Mouse (Mus musculus) neural tube, embryonic 13.5 days (tissue): Measurements from ENCODE around the gene S100a8. TPM values are rescaled to one million over a fixed set of nuclear protein-coding genes. Genes with fewer than 3 reads are reported as not detected.
A peak's percentile ranks its signal among the peaks of the same experiment; 100 is the strongest.

Experiments
- ATAC-seq: fragments of 200-750 bp; cut with Nextera tagmentation; 2 replicates; pipeline ENCODE4 v1.8.0; 2017; ENCODE audit warnings: low read depth, mild to moderate bottlenecking, moderate TSS enrichment, moderate library complexity
- H3K27ac ChIP-seq: fragments of 300-500 bp; sonication (generic); replicated peaks from 2 replicates; pipeline ENCODE4 v1.5.1; 2015; ENCODE audit warnings: moderate library complexity, mild to moderate bottlenecking, inconsistent platforms
- H3K27me3 ChIP-seq: fragments of 300-500 bp; sonication (generic); 2 replicates; pipeline ENCODE4 v1.6.1; 2015; ENCODE audit warnings: mild to moderate bottlenecking, inconsistent platforms
- H3K36me3 ChIP-seq: fragments of 300-500 bp; sonication (generic); 2 replicates; pipeline ENCODE4 v1.6.1; 2015; ENCODE audit warnings: mild to moderate bottlenecking, inconsistent platforms
- H3K4me1 ChIP-seq: fragments of 300-500 bp; sonication (generic); replicated peaks from 2 replicates; pipeline ENCODE4 v1.6.1; 2015; ENCODE audit warnings: inconsistent platforms
- H3K4me2 ChIP-seq: fragments of 300-500 bp; sonication (generic); 2 replicates; pipeline ENCODE4 v1.6.1; 2015; ENCODE audit warnings: inconsistent platforms, mild to moderate bottlenecking, moderate library complexity
- H3K4me3 ChIP-seq: fragments of 300-500 bp; sonication (generic); 2 replicates; pipeline ENCODE4 v1.5.1; 2015; ENCODE audit warnings: mild to moderate bottlenecking, inconsistent platforms
- H3K9ac ChIP-seq: fragments of 300-500 bp; sonication (generic); 2 replicates; pipeline ENCODE4 v1.6.1; 2015; ENCODE audit warnings: moderate library complexity, mild to moderate bottlenecking, inconsistent platforms
- H3K9me3 ChIP-seq: fragments of 300-500 bp; sonication (generic); 2 replicates; pipeline ENCODE4 v1.6.1; 2016; ENCODE audit warnings: inconsistent platforms
- WGBS: fragments of 180-500 bp; shearing (Covaris S2); methylation state at CpG from one replicate; pipeline ENCODE4 v1.1.7; 2015; 5-methylcytosine and 5-hydroxymethylcytosine counted together
- polyA plus RNA-seq: library from polyadenylated mRNA; unstranded; fragments of >200 nt; fragmentation: Nextera tagmentation; extraction: Ambion mirVana; gene quantifications from 2 replicates; pipeline ENCODE4 v1.2.1, GENCODE M21; 2015

The S100a8 gene
- polyA plus RNA-seq, 1 experiment from 2014 or later = 16.1 TPM

GRCm38 (mm10) chr3:90695613-90696012 is 26.8 kb downstream of the S100a8 start, which contains the start of gene S100a9:
S100a9 (minus strand) TSS chr3:90695721.
- Histone ChIP-seq H3K36me3 (no peaks in the 10 kb centered on the region), H3K27ac (no peak within 1 kb of the TSS), H3K4me2 (no peak within 1 kb of the TSS), H3K9me3 (no peaks in the 10 kb centered on the region), H3K4me1 (no peaks in the 10 kb centered on the region), H3K4me3 (no peak within 1 kb of the TSS), H3K27me3 (no peaks in the 10 kb centered on the region), H3K9ac (no peak within 1 kb of the TSS)
- 62% methylated on average over 3 of the region's 3 CpGs for WGBS
- ATAC-seq = no peak

- Histone ChIP-seq H3K4me1 (no peaks in the 10 kb centered on the region), H3K9me3 (no peaks in the 10 kb centered on the region), H3K4me2 (no peak overlapping the region), H3K4me3 (no peak overlapping the region), H3K27me3 (no peaks in the 10 kb centered on the region), H3K36me3 (no peaks in the 10 kb centered on the region), H3K27ac (no peak overlapping the region), H3K9ac (no peak overlapping the region)
- WGBS = 83% methylated on average over 2 of the region's 2 CpGs
- no peak for ATAC-seq
Measured at GRCm38 (mm10) chr3:90702244-90702643, 33.5 kb downstream of the S100a8 start.

- H3K9ac ChIP-seq = no peak overlapping the region
- no peaks in the 10 kb centered on the region for H3K4me1 ChIP-seq
- no peaks in the 10 kb centered on the region for H3K9me3 ChIP-seq
- ATAC-seq = 0 out of 2 replicates have a peak, but pooled peaks have one; percentile 56
- H3K36me3 ChIP-seq = no peaks in the 10 kb centered on the region
- H3K27ac ChIP-seq = no peak overlapping the region
- no peaks in the 10 kb centered on the region for H3K27me3 ChIP-seq
- H3K4me2 ChIP-seq = no peak overlapping the region
- H3K4me3 ChIP-seq = no peak overlapping the region
- WGBS = 30% methylated on average over 4 of the region's 4 CpGs
Measured at GRCm38 (mm10) chr3:90708523-90709202, 39.9 kb downstream of the S100a8 start.

- no peak overlapping the region for H3K9ac ChIP-seq
- WGBS = 48% methylated on average over 12 of the region's 12 CpGs
- no peaks in the 10 kb centered on the region for H3K4me1 ChIP-seq
- no peaks in the 10 kb centered on the region for H3K27me3 ChIP-seq
- peak; percentile 8; the same call in 1 of the 2 replicates for ATAC-seq
- no peak overlapping the region for H3K4me2 ChIP-seq
- no peaks in the 10 kb centered on the region for H3K9me3 ChIP-seq
- no peak overlapping the region for H3K4me3 ChIP-seq
- no peak overlapping the region for H3K27ac ChIP-seq
- no peaks in the 10 kb centered on the region for H3K36me3 ChIP-seq
Measured at GRCm38 (mm10) chr3:90709591-90710460, 41.0 kb downstream of the S100a8 start.

Other genes starting within 250 kb of the S100a8 start
- gene Ints3, start 235.4 kb upstream of the S100a8 start, polyA plus RNA-seq = 29.3 and 30.8 TPM in 2 replicates
- 3.7 and 3.9 TPM in 2 replicates for gene Npr1, start 203.1 kb upstream of the S100a8 start, polyA plus RNA-seq
- 280 and 290 TPM in 2 replicates for gene Ilf2, start 192.9 kb upstream of the S100a8 start, polyA plus RNA-seq
- 98.2 and 103 TPM in 2 replicates for gene Snapin, start 177.9 kb upstream of the S100a8 start, polyA plus RNA-seq
- 183 and 200 TPM in 2 replicates for gene Chtop, start 159.5 kb upstream of the S100a8 start, polyA plus RNA-seq
- gene S100a1, start 154.6 kb upstream of the S100a8 start, polyA plus RNA-seq = 9.0 and 13.0 TPM in 2 replicates
- 13.9 and 14.9 TPM in 2 replicates for gene S100a13, start 154.5 kb upstream of the S100a8 start, polyA plus RNA-seq
- gene S100a14, start 142.1 kb upstream of the S100a8 start, polyA plus RNA-seq = 0.81 TPM in 1 of 2 replicates, not detected in the other
- gene S100a16, start 131.7 kb upstream of the S100a8 start, polyA plus RNA-seq = 31.5 and 37.5 TPM in 2 replicates
- gene S100a3, start 108.4 kb upstream of the S100a8 start, polyA plus RNA-seq = 1.4 and 1.9 TPM in 2 replicates
- not detected in 2 replicates for gene S100a2, start 78.7 kb upstream of the S100a8 start, polyA plus RNA-seq
- gene Gm42674, start 67.1 kb upstream of the S100a8 start, polyA plus RNA-seq = not detected in 2 replicates
- gene S100a4, start 65.2 kb upstream of the S100a8 start, polyA plus RNA-seq = not detected in 2 replicates
- gene S100a5, start 60.5 kb upstream of the S100a8 start, polyA plus RNA-seq = not detected in 2 replicates
- gene S100a6, start 56.1 kb upstream of the S100a8 start, polyA plus RNA-seq = 28.2 and 28.4 TPM in 2 replicates
- not detected in 2 replicates for gene S100a7a, start 15.0 kb upstream of the S100a8 start, polyA plus RNA-seq
- 8.0 and 12.1 TPM in 2 replicates for gene S100a9, start 26.7 kb downstream of the S100a8 start, polyA plus RNA-seq
- not detected in 2 replicates for gene Pglyrp4, start 57.9 kb downstream of the S100a8 start, polyA plus RNA-seq
- not detected in 2 replicates for gene Gm5849, start 108.9 kb downstream of the S100a8 start, polyA plus RNA-seq